Mouse (Mus musculus): ENCODE measurements around the gene Chit1. TPM values are rescaled to one million over a fixed set of nuclear protein-coding genes. Genes with fewer than 3 reads are reported as not detected.
A peak's percentile ranks its signal among the peaks of the same experiment; 100 is the strongest.

Gene Chit1
- polyA plus RNA-seq, 1 experiment from 2014 or later, result not detected

- WGBS, result 3% methylated on average over 43 of the region's 43 CpGs
- Histone ChIP-seq H3K9me3 (ENCODE audit: control insufficient read depth, low read length) (no peaks in the 10 kb centered on the region), H3K27me3 (ENCODE audit: control insufficient read depth, insufficient read depth, low read length) (no peaks in the 10 kb centered on the region), H3K36me3 (ENCODE audit: control insufficient read depth, insufficient read depth, low read length) (no peaks in the 10 kb centered on the region), H3K4me1 (replicated peaks; ENCODE audit: control insufficient read depth, insufficient read depth, low read length) (peaks cover 5% of the 10 kb centered on the region), H3K4me3 (ENCODE audit: low read depth, low read length) (peak overlapping the region; percentile 38), H3K4me2 (replicated peaks; ENCODE audit: low read depth, low read length) (peak overlapping the region; percentile 83), H3K9ac (ENCODE audit: low read depth, low read length) (peak overlapping the region; percentile 69), H3K27ac (ENCODE audit: low read depth, low read length) (peak overlapping the region; percentile 74)
- DNase-seq (ENCODE audit: low spot score) (peak; percentile 87), ATAC-seq (ENCODE audit: low FRiP score) (peak; percentile 80)
These were observed 17.9 kb upstream of the Chit1 start for GRCm38 (mm10) chr1:134092852-134093770.

GRCm38 (mm10) chr1:134093771-134094526 lies 17.1 kb upstream of the Chit1 start:
- DNase-seq (ENCODE audit: low spot score) (no peak), ATAC-seq (ENCODE audit: low FRiP score) (no peak)
- no peak overlapping the region; the same call in 1 of the 2 replicates for H3K9ac ChIP-seq (ENCODE audit: low read depth, low read length)
- H3K27me3 ChIP-seq (ENCODE audit: control insufficient read depth, insufficient read depth, low read length), result no peaks in the 10 kb centered on the region
- peak overlapping the region; percentile 38; the same call in 1 of the 2 replicates for H3K4me3 ChIP-seq (ENCODE audit: low read depth, low read length)
- H3K9me3 ChIP-seq (ENCODE audit: control insufficient read depth, low read length), result no peaks in the 10 kb centered on the region
- 72% methylated on average over 13 of the region's 13 CpGs for WGBS
- H3K4me1 ChIP-seq (replicated peaks; ENCODE audit: control insufficient read depth, insufficient read depth, low read length), result peaks cover 9% of the 10 kb centered on the region
- peak overlapping the region; percentile 83 for H3K4me2 ChIP-seq (replicated peaks; ENCODE audit: low read depth, low read length)
- peak overlapping the region; percentile 74 for H3K27ac ChIP-seq (ENCODE audit: low read depth, low read length)
- no peaks in the 10 kb centered on the region for H3K36me3 ChIP-seq (ENCODE audit: control insufficient read depth, insufficient read depth, low read length)

GRCm38 (mm10) chr1:134095033-134095612 lies 15.9 kb upstream of the Chit1 start:
- H3K36me3 ChIP-seq (ENCODE audit: control insufficient read depth, insufficient read depth, low read length), result no peaks in the 10 kb centered on the region
- WGBS, result 63% methylated on average over 7 of the region's 7 CpGs
- H3K27ac ChIP-seq (ENCODE audit: low read depth, low read length), result peak overlapping the region; percentile 56; the same call in 1 of the 2 replicates

GRCm38 (mm10) chr1:134095721-134096120 lies 15.3 kb upstream of the Chit1 start:
- no peaks in the 10 kb centered on the region for H3K36me3 ChIP-seq (ENCODE audit: control insufficient read depth, insufficient read depth, low read length)
- no peaks in the 10 kb centered on the region for H3K27me3 ChIP-seq (ENCODE audit: control insufficient read depth, insufficient read depth, low read length)
- no peak for DNase-seq (ENCODE audit: low spot score)
- no peak overlapping the region for H3K4me3 ChIP-seq (ENCODE audit: low read depth, low read length)
- no peak overlapping the region for H3K9ac ChIP-seq (ENCODE audit: low read depth, low read length)
- 83% methylated on average over 4 of the region's 4 CpGs for WGBS
- H3K4me1 ChIP-seq (replicated peaks; ENCODE audit: control insufficient read depth, insufficient read depth, low read length), result peaks cover 14% of the 10 kb centered on the region
- ATAC-seq (ENCODE audit: low FRiP score), result no peak
- no peaks in the 10 kb centered on the region for H3K9me3 ChIP-seq (ENCODE audit: control insufficient read depth, low read length)
- no peak overlapping the region for H3K4me2 ChIP-seq (replicated peaks; ENCODE audit: low read depth, low read length)
- H3K27ac ChIP-seq (ENCODE audit: low read depth, low read length), result peak overlapping the region; percentile 56

More at GRCm38 (mm10) chr1:134095033-134095612, 15.9 kb upstream of the Chit1 start:
- DNase-seq (ENCODE audit: low spot score), result no peak
- no peaks in the 10 kb centered on the region for H3K9me3 ChIP-seq (ENCODE audit: control insufficient read depth, low read length)
- no peak overlapping the region for H3K4me2 ChIP-seq (replicated peaks; ENCODE audit: low read depth, low read length)
- H3K9ac ChIP-seq (ENCODE audit: low read depth, low read length), result no peak overlapping the region
- peaks cover 14% of the 10 kb centered on the region for H3K4me1 ChIP-seq (replicated peaks; ENCODE audit: control insufficient read depth, insufficient read depth, low read length)
- H3K27me3 ChIP-seq (ENCODE audit: control insufficient read depth, insufficient read depth, low read length), result no peaks in the 10 kb centered on the region
- ATAC-seq (ENCODE audit: low FRiP score), result no peak
- no peak overlapping the region for H3K4me3 ChIP-seq (ENCODE audit: low read depth, low read length)

- H3K4me3 ChIP-seq (ENCODE audit: low read depth, low read length), result no peak overlapping the region
- H3K27ac ChIP-seq (ENCODE audit: low read depth, low read length), result peak overlapping the region; percentile 56
- ATAC-seq (ENCODE audit: low FRiP score) (peak; percentile 70), DNase-seq (ENCODE audit: low spot score) (peak; percentile 37)
- no peaks in the 10 kb centered on the region for H3K36me3 ChIP-seq (ENCODE audit: control insufficient read depth, insufficient read depth, low read length)
- WGBS, result 56% methylated on average over 14 of the region's 14 CpGs
- no peak overlapping the region for H3K4me2 ChIP-seq (replicated peaks; ENCODE audit: low read depth, low read length)
- no peaks in the 10 kb centered on the region for H3K27me3 ChIP-seq (ENCODE audit: control insufficient read depth, insufficient read depth, low read length)
- H3K9ac ChIP-seq (ENCODE audit: low read depth, low read length), result no peak overlapping the region
- H3K4me1 ChIP-seq (replicated peaks; ENCODE audit: control insufficient read depth, insufficient read depth, low read length), result peaks cover 14% of the 10 kb centered on the region
- H3K9me3 ChIP-seq (ENCODE audit: control insufficient read depth, low read length), result no peaks in the 10 kb centered on the region
These were observed 14.6 kb upstream of the Chit1 start for GRCm38 (mm10) chr1:134096264-134096934.

GRCm38 (mm10) chr1:134097080-134097855 lies 13.8 kb upstream of the Chit1 start:
- Histone ChIP-seq H3K27ac (ENCODE audit: low read depth, low read length) (peak overlapping the region; percentile 56), H3K4me3 (ENCODE audit: low read depth, low read length) (no peak overlapping the region), H3K27me3 (ENCODE audit: control insufficient read depth, insufficient read depth, low read length) (no peaks in the 10 kb centered on the region), H3K4me2 (replicated peaks; ENCODE audit: low read depth, low read length) (no peak overlapping the region), H3K36me3 (ENCODE audit: control insufficient read depth, insufficient read depth, low read length) (no peaks in the 10 kb centered on the region), H3K9me3 (ENCODE audit: control insufficient read depth, low read length) (no peaks in the 10 kb centered on the region), H3K9ac (ENCODE audit: low read depth, low read length) (no peak overlapping the region), H3K4me1 (replicated peaks; ENCODE audit: control insufficient read depth, insufficient read depth, low read length) (peaks cover 14% of the 10 kb centered on the region)
- DNase-seq (ENCODE audit: low spot score) (no peak), ATAC-seq (ENCODE audit: low FRiP score) (no peak)
- 91% methylated on average over 7 of the region's 7 CpGs for WGBS

- ATAC-seq (ENCODE audit: low FRiP score) (no peak), DNase-seq (ENCODE audit: low spot score) (no peak)
- Histone ChIP-seq H3K9ac (ENCODE audit: low read depth, low read length) (no peak overlapping the region), H3K36me3 (ENCODE audit: control insufficient read depth, insufficient read depth, low read length) (no peaks in the 10 kb centered on the region), H3K4me3 (ENCODE audit: low read depth, low read length) (no peak overlapping the region), H3K27me3 (ENCODE audit: control insufficient read depth, insufficient read depth, low read length) (no peaks in the 10 kb centered on the region), H3K27ac (ENCODE audit: low read depth, low read length) (peak overlapping the region; percentile 75), H3K4me1 (replicated peaks; ENCODE audit: control insufficient read depth, insufficient read depth, low read length) (peaks cover 13% of the 10 kb centered on the region), H3K4me2 (replicated peaks; ENCODE audit: low read depth, low read length) (peak overlapping the region; percentile 63), H3K9me3 (ENCODE audit: control insufficient read depth, low read length) (no peaks in the 10 kb centered on the region)
- WGBS, result 72% methylated on average over 13 of the region's 13 CpGs
These were observed 12.9 kb upstream of the Chit1 start for GRCm38 (mm10) chr1:134097956-134098725.
